Mouse (Mus musculus) stomach, postnatal 0 days (tissue): ENCODE data around the gene Gm19345.

ENCODE experiments used
- CTCF ChIP-seq: IDR thresholded peaks from 2 replicates; pipeline ENCODE4 v1.5.1; 2016; ENCODE audit warnings: antibody characterized with exemption, low read depth, mild to moderate bottlenecking, moderate library complexity
- EP300 ChIP-seq: optimal IDR thresholded peaks from 2 replicates; pipeline ENCODE3; 2016; ENCODE audit warnings: antibody characterized with exemption

GRCm38 (mm10) chr7:19836843-19837242, 15.0 kb upstream of the Gm19345 start:
- TF ChIP-seq CTCF (no peak), EP300 (no peak)
